Mouse (Mus musculus) kidney, adult 2 months (tissue): ENCODE data around the gene D1Pas1. TPM values are rescaled to one million over a fixed set of nuclear protein-coding genes. Genes with fewer than 3 reads are reported as not detected.

Source experiments
- DNase-seq: peaks from one replicate; pipeline ENCODE4 v3.0.0; 2021
- H3K27ac ChIP-seq: fragments of 200-500 bp; 2 replicates; pipeline ENCODE4 v1.5.1; 2012; ENCODE audit warnings: low read depth, low read length, control low read depth, inconsistent platforms; ENCODE audit not compliant: insufficient read depth
- H3K27me3 ChIP-seq: fragments of 200-500 bp; replicated peaks from 2 replicates; pipeline ENCODE4 v1.6.1; 2012; ENCODE audit warnings: mild to moderate bottlenecking, moderate library complexity, low read length, inconsistent platforms; ENCODE audit not compliant: control insufficient read depth, insufficient read depth
- H3K36me3 ChIP-seq: fragments of 200-500 bp; 2 replicates; pipeline ENCODE4 v1.6.1; 2012; ENCODE audit warnings: mild to moderate bottlenecking, moderate library complexity, low read length, inconsistent platforms; ENCODE audit not compliant: control insufficient read depth, insufficient read depth
- H3K4me1 ChIP-seq: fragments of 200-500 bp; 2 replicates; pipeline ENCODE4 v1.6.1; 2011; ENCODE audit warnings: low read length; ENCODE audit not compliant: control insufficient read depth, insufficient read depth
- H3K4me3 ChIP-seq: fragments of 200-500 bp; 2 replicates; pipeline ENCODE4 v1.5.1; 2011; ENCODE audit warnings: mild to moderate bottlenecking, low read depth, low read length, control low read depth; ENCODE audit not compliant: insufficient read depth
- CTCF ChIP-seq: fragments of 200-500 bp; conservative IDR thresholded peaks from 2 replicates; pipeline ENCODE4 v1.5.1; 2011; ENCODE audit warnings: low read depth, mild to moderate bottlenecking, control low read depth, low read length, moderate library complexity, mixed read lengths; ENCODE audit not compliant: insufficient read depth, insufficient read length
- POLR2A ChIP-seq: fragments of 200-500 bp; IDR thresholded peaks from one replicate; pipeline ENCODE4 v1.6.1; 2011; ENCODE audit warnings: low read depth, low read length, control low read depth
- WGBS: fragments of 180-500 bp; shearing (Covaris S2); methylation state at CpG from one replicate; pipeline ENCODE4 v1.1.7; 2018; 5-methylcytosine and 5-hydroxymethylcytosine counted together
- polyA plus RNA-seq: library from polyadenylated mRNA; depleted of rRNA; stranded (reverse); fragments of >200 nt; gene quantifications from 2 replicates; pipeline ENCODE4 v1.2.3, GENCODE M21; 2012

The D1Pas1 gene
- polyA plus RNA-seq, 1 experiment: 0.05 TPM

DNA sequence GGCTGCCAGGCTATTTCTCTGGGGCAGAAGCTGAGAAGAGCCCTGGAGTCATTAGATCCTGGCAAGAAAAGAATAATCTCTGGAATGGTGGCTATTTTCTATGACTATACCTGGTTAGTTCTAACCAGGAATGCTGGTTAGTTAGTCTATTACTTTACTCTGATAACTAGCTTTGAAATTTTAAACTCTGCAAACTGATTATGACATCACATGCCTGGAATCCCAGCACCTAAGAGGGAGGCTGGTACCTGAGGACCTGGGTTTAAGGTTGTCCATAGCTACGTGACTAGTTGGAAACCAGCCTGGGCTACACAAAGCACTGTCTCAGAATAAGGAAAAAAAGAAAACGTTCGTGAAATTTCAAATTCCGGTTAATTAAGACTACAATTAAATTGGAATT lies 39.7 kb upstream of the D1Pas1 start:
- DNase-seq: no peak
- TF ChIP-seq POLR2A: no peak
- no peak for TF ChIP-seq CTCF
- H3K4me1 ChIP-seq: no peaks in the 10 kb centered on the region
- WGBS: 70% methylated on average over 4 of the region's 4 CpGs
- H3K27ac ChIP-seq: no peak overlapping the region
- no peaks in the 10 kb centered on the region; the same call in 1 of the 2 replicates for H3K27me3 ChIP-seq
- no peaks in the 10 kb centered on the region for H3K36me3 ChIP-seq
- H3K4me3 ChIP-seq: no peak overlapping the region

GRCm38 (mm10) chr1:186930160-186930887 lies 36.9 kb upstream of the D1Pas1 start:
- no peaks in the 10 kb centered on the region for H3K36me3 ChIP-seq
- 79% methylated on average over 13 of the region's 13 CpGs for WGBS
- no peak overlapping the region for H3K4me3 ChIP-seq
- no peaks in the 10 kb centered on the region for H3K4me1 ChIP-seq
- H3K27me3 ChIP-seq: no peaks in the 10 kb centered on the region; the same call in 1 of the 2 replicates
- TF ChIP-seq POLR2A: no peak
- no peak for TF ChIP-seq CTCF
- no peak for DNase-seq
- no peak overlapping the region for H3K27ac ChIP-seq

- Histone ChIP-seq H3K4me3 (no peak overlapping the region), H3K4me1 (no peaks in the 10 kb centered on the region), H3K27me3 (no peaks in the 10 kb centered on the region; the same call in 1 of the 2 replicates), H3K36me3 (no peaks in the 10 kb centered on the region), H3K27ac (no peak overlapping the region)
- 56% methylated on average over 6 of the region's 6 CpGs for WGBS
- DNase-seq: no peak
- TF ChIP-seq POLR2A: no peak
- no peak for TF ChIP-seq CTCF
These were observed 36.4 kb upstream of the D1Pas1 start for GRCm38 (mm10) chr1:186930888-186931233.

GRCm38 (mm10) chr1:186934205-186934604 lies 33.0 kb upstream of the D1Pas1 start:
- WGBS: 91% methylated on average over 1 of the region's 1 CpGs
- DNase-seq: no peak
- TF ChIP-seq CTCF: no peak
- no peak for TF ChIP-seq POLR2A
- H3K4me1 ChIP-seq: no peaks in the 10 kb centered on the region
- no peak overlapping the region for H3K27ac ChIP-seq
- H3K4me3 ChIP-seq: no peak overlapping the region
- no peaks in the 10 kb centered on the region for H3K36me3 ChIP-seq
- H3K27me3 ChIP-seq: no peaks in the 10 kb centered on the region

- Histone ChIP-seq H3K27ac (no peak overlapping the region), H3K4me1 (no peaks in the 10 kb centered on the region), H3K27me3 (no peaks in the 10 kb centered on the region), H3K36me3 (no peaks in the 10 kb centered on the region), H3K4me3 (no peak overlapping the region)
- TF ChIP-seq POLR2A: no peak
- TF ChIP-seq CTCF: no peak
- DNase-seq: no peak
- WGBS: 54% methylated on average over 4 of the region's 4 CpGs
These were observed 14.8 kb upstream of the D1Pas1 start for GRCm38 (mm10) chr1:186952381-186952780.

DNA sequence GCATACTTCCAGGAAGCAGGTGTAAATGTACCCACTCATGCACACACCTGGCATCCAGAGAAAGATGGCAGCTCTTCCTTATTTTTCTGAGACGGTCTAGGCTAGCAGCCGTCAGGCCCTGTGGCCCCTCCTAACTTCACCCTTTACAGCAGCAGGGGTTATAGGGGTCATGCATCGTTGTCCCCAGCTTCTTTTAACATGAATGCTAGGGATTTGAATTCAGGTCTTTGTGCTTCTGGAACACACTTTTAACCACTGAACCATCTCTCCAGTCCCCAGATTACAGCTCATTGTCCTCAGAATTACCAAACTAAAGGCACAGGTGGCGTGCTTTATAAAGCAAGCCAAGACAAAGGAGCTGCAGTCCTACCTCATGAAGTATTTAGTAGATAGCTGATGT lies 12.6 kb upstream of the D1Pas1 start:
- Histone ChIP-seq H3K4me1 (no peaks in the 10 kb centered on the region), H3K4me3 (no peak overlapping the region), H3K27ac (no peak overlapping the region), H3K27me3 (no peaks in the 10 kb centered on the region), H3K36me3 (no peaks in the 10 kb centered on the region)
- WGBS: 83% methylated on average over 4 of the region's 4 CpGs
- DNase-seq: no peak
- TF ChIP-seq CTCF (no peak), POLR2A (no peak)

GRCm38 (mm10) chr1:186959380-186959779 lies 7.8 kb upstream of the D1Pas1 start:
- H3K27ac ChIP-seq: no peak overlapping the region
- no peaks in the 10 kb centered on the region for H3K4me1 ChIP-seq
- no peaks in the 10 kb centered on the region for H3K27me3 ChIP-seq
- no peaks in the 10 kb centered on the region for H3K36me3 ChIP-seq
- peak; percentile 11 for DNase-seq
- H3K4me3 ChIP-seq: no peak overlapping the region
- 55% methylated on average over 4 of the region's 4 CpGs for WGBS
- TF ChIP-seq CTCF (peak; percentile 60), POLR2A (no peak)
